Mouse (Mus musculus): ENCODE results near the gene Phactr4. TPM values are rescaled to one million over a fixed set of nuclear protein-coding genes. Genes with fewer than 3 reads are reported as not detected.

Phactr4 gene
- polyA plus RNA-seq, 1 experiment: 21.2 TPM

DNA sequence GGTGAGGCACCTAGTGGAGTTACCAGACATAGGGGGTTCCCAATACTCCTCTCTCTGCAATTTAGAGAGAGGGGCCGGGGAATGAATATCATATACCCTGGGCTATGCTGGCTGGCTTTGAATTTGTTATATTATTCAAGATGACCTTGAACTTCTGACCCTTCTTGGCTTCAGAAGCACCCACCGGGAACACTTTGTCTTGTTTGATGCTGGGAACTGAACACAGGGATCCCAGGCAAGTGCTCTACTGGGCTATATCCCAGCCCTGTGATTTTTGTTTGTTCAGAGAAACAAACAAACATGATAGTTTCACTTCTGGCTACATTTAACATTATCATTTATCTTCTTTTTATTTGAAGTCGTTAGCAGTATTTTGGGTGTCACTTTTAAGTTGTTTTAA lies 66.9 kb downstream of the Phactr4 start:
- Histone ChIP-seq H3K27ac (ENCODE audit: insufficient read depth, low read depth, low read length) (no peak overlapping the region), H3K4me3 (ENCODE audit: insufficient read depth, low read length) (no peak overlapping the region), H3K4me1 (ENCODE audit: control insufficient read depth, insufficient read depth, low read length) (peaks cover 14% of the 10 kb centered on the region)
- TF ChIP-seq CTCF (IDR thresholded peaks at IDR 0.05; ENCODE audit: low read depth, low read length): no peak
- TF ChIP-seq POLR2A (IDR thresholded peaks at IDR 0.05; ENCODE audit: borderline replicate concordance, low read depth, low read length): no peak

GRCm38 (mm10) chr4:132354571-132354970 lies 67.7 kb downstream of the Phactr4 start:
- TF ChIP-seq POLR2A (IDR thresholded peaks at IDR 0.05; ENCODE audit: borderline replicate concordance, low read depth, low read length) (no peak), CTCF (IDR thresholded peaks at IDR 0.05; ENCODE audit: low read depth, low read length) (no peak)
- H3K4me1 ChIP-seq (ENCODE audit: control insufficient read depth, insufficient read depth, low read length): peaks cover 14% of the 10 kb centered on the region
- peak overlapping the region; percentile 91 for H3K27ac ChIP-seq (ENCODE audit: insufficient read depth, low read depth, low read length)
- H3K4me3 ChIP-seq (ENCODE audit: insufficient read depth, low read length): no peak overlapping the region

DNA sequence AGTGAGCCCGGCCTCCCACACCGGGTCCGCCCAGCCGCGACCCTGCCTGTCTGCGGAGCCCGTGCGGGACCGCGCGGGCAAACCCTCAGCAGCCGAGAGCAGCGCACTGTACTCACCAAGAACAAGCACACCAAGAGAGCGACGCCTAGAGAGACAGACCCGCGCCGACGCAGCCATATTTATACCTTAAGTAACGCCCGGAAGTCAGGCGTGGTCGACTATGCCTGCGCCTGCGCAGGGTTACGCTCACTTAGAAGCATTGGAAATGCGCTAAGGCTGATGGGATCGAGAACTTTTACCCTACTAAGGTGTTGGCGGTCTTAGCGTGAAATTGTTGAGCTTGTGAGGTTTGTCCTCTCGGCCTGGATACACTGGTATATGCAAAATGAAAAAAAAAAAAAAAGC lies 68.8 kb downstream of the Phactr4 start, which contains the start of gene Rcc1:
Gene Rcc1 (minus strand): TSS at position 125 of the 405 bp plus-strand sequence.
- Histone ChIP-seq H3K4me3 (ENCODE audit: insufficient read depth, low read length) (peak within 1 kb of the TSS; percentile 95), H3K4me1 (ENCODE audit: control insufficient read depth, insufficient read depth, low read length) (peaks cover 14% of the 10 kb centered on the region), H3K27ac (ENCODE audit: insufficient read depth, low read depth, low read length) (peak within 1 kb of the TSS; percentile 91)
- TF ChIP-seq POLR2A (IDR thresholded peaks at IDR 0.05; ENCODE audit: borderline replicate concordance, low read depth, low read length): peak; percentile 87
- no peak for TF ChIP-seq CTCF (IDR thresholded peaks at IDR 0.05; ENCODE audit: low read depth, low read length)

GRCm38 (mm10) chr4:132352739-132353138 lies 69.5 kb downstream of the Phactr4 start:
- Histone ChIP-seq H3K4me1 (ENCODE audit: control insufficient read depth, insufficient read depth, low read length) (peaks cover 14% of the 10 kb centered on the region), H3K4me3 (ENCODE audit: insufficient read depth, low read length) (peak overlapping the region; percentile 95)
- TF ChIP-seq CTCF (IDR thresholded peaks at IDR 0.05; ENCODE audit: low read depth, low read length) (no peak), POLR2A (IDR thresholded peaks at IDR 0.05; ENCODE audit: borderline replicate concordance, low read depth, low read length) (no peak)

DNA sequence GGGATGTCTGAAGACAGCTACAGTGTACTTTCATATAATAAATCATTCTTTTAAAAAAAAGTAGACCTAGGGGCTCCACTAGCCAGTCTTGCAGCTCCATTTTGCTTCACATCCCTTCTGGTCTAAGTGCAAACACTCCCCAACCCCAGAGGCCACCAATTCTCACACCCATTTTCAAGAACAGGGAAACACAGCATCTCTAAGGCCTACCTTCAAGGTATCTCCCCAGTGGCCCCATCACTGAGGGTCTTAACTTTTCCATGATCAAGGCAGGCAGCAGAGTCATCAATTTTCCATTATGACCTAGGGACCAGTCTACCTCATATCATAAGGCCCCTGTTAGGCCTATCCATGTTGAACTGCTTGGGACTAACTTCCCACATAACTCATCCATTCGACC lies 70.9 kb downstream of the Phactr4 start:
- peak overlapping the region; percentile 34 for H3K27ac ChIP-seq (ENCODE audit: insufficient read depth, low read depth, low read length)
- H3K4me3 ChIP-seq (ENCODE audit: insufficient read depth, low read length): peak overlapping the region; percentile 95
- H3K4me1 ChIP-seq (ENCODE audit: control insufficient read depth, insufficient read depth, low read length): peaks cover 14% of the 10 kb centered on the region
- TF ChIP-seq POLR2A (IDR thresholded peaks at IDR 0.05; ENCODE audit: borderline replicate concordance, low read depth, low read length): no peak
- TF ChIP-seq CTCF (IDR thresholded peaks at IDR 0.05; ENCODE audit: low read depth, low read length): no peak

More at GRCm38 (mm10) chr4:132352739-132353138, 69.5 kb downstream of the Phactr4 start:
- peak overlapping the region; percentile 91 for H3K27ac ChIP-seq (ENCODE audit: insufficient read depth, low read depth, low read length)

DNA sequence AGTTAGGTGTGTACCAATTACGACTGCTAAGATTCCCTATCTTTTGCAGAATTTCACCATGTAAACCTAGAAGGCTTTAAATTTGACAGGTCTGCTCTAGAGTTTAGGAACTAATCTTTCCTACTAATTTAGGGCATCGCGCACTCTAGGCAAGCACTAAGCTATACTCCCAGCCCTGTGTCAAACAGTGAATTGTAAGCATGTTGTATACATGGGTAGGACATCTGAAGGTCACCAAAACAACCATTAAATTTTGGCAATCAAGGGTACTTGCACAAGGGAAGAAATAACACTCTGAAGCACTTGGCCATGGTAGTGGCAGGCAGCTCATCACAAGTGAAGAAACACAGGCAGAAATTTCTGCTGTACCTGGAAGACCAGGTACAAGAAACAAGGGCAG lies 71.4 kb downstream of the Phactr4 start:
- Histone ChIP-seq H3K27ac (ENCODE audit: insufficient read depth, low read depth, low read length) (no peak overlapping the region), H3K4me3 (ENCODE audit: insufficient read depth, low read length) (no peak overlapping the region), H3K4me1 (ENCODE audit: control insufficient read depth, insufficient read depth, low read length) (peaks cover 16% of the 10 kb centered on the region)

DNA sequence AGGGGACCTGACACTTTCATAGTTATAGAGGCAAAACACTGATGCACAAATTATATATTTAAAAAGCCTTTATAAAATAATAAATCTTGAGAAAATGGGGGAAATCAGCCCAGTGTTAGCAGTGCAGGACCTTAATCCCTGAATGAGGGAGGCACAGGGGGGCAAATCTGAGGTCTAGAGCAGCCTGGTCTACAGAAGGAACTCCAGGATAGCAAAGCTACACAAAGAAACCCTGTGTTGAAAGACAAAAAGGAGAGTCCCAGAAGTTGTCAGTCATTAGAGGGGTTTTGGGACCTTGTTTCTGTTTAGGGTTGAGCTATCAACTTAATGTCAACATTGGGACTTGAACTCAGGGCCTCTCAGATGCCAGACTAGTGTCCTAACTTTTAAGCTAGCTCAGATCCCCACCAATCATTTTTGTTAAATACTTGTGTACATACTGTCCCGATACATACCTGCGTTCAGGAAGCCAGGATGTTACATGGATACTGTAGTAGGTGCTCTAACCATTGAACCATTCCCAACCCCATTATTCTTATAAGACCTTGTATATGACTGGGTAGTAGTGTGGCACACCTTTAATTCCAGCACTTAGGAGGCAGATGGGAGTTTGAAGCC lies 72.1 kb downstream of the Phactr4 start:
- no peak overlapping the region for H3K27ac ChIP-seq (ENCODE audit: insufficient read depth, low read depth, low read length)
- H3K4me3 ChIP-seq (ENCODE audit: insufficient read depth, low read length): no peak overlapping the region
- TF ChIP-seq POLR2A (IDR thresholded peaks at IDR 0.05; ENCODE audit: borderline replicate concordance, low read depth, low read length): no peak
- no peak for TF ChIP-seq CTCF (IDR thresholded peaks at IDR 0.05; ENCODE audit: low read depth, low read length)
- H3K4me1 ChIP-seq (ENCODE audit: control insufficient read depth, insufficient read depth, low read length): peaks cover 16% of the 10 kb centered on the region

More for the DNA sequence above, 71.4 kb downstream of the Phactr4 start:
- TF ChIP-seq CTCF (IDR thresholded peaks at IDR 0.05; ENCODE audit: low read depth, low read length): no peak
- TF ChIP-seq POLR2A (IDR thresholded peaks at IDR 0.05; ENCODE audit: borderline replicate concordance, low read depth, low read length): no peak

- Histone ChIP-seq H3K4me3 (ENCODE audit: insufficient read depth, low read length) (no peak overlapping the region), H3K27ac (ENCODE audit: insufficient read depth, low read depth, low read length) (no peak overlapping the region), H3K4me1 (ENCODE audit: control insufficient read depth, insufficient read depth, low read length) (peaks cover 14% of the 10 kb centered on the region)
- TF ChIP-seq POLR2A (IDR thresholded peaks at IDR 0.05; ENCODE audit: borderline replicate concordance, low read depth, low read length) (no peak), CTCF (IDR thresholded peaks at IDR 0.05; ENCODE audit: low read depth, low read length) (peak; percentile 60)
Measured at GRCm38 (mm10) chr4:132349495-132350122, 72.7 kb downstream of the Phactr4 start.

- TF ChIP-seq CTCF (IDR thresholded peaks at IDR 0.05; ENCODE audit: low read depth, low read length) (no peak), POLR2A (IDR thresholded peaks at IDR 0.05; ENCODE audit: borderline replicate concordance, low read depth, low read length) (no peak)
- no peak overlapping the region for H3K4me3 ChIP-seq (ENCODE audit: insufficient read depth, low read length)
- H3K27ac ChIP-seq (ENCODE audit: insufficient read depth, low read depth, low read length): no peak overlapping the region
- H3K4me1 ChIP-seq (ENCODE audit: control insufficient read depth, insufficient read depth, low read length): peaks cover 16% of the 10 kb centered on the region
Measured at GRCm38 (mm10) chr4:132346661-132347060, 75.6 kb downstream of the Phactr4 start.

- H3K4me3 ChIP-seq (ENCODE audit: insufficient read depth, low read length): no peak overlapping the region
- no peak overlapping the region for H3K27ac ChIP-seq (ENCODE audit: insufficient read depth, low read depth, low read length)
- peaks cover 12% of the 10 kb centered on the region for H3K4me1 ChIP-seq (ENCODE audit: control insufficient read depth, insufficient read depth, low read length)
- TF ChIP-seq POLR2A (IDR thresholded peaks at IDR 0.05; ENCODE audit: borderline replicate concordance, low read depth, low read length): no peak
- TF ChIP-seq CTCF (IDR thresholded peaks at IDR 0.05; ENCODE audit: low read depth, low read length): no peak
Measured at GRCm38 (mm10) chr4:132346261-132346660, 76.0 kb downstream of the Phactr4 start.

Measured in bone marrow macrophage, adult 2 months (primary cell).